16 mouse cellular contexts compared by ENCODE assay signal in the genomic region with DNA sequence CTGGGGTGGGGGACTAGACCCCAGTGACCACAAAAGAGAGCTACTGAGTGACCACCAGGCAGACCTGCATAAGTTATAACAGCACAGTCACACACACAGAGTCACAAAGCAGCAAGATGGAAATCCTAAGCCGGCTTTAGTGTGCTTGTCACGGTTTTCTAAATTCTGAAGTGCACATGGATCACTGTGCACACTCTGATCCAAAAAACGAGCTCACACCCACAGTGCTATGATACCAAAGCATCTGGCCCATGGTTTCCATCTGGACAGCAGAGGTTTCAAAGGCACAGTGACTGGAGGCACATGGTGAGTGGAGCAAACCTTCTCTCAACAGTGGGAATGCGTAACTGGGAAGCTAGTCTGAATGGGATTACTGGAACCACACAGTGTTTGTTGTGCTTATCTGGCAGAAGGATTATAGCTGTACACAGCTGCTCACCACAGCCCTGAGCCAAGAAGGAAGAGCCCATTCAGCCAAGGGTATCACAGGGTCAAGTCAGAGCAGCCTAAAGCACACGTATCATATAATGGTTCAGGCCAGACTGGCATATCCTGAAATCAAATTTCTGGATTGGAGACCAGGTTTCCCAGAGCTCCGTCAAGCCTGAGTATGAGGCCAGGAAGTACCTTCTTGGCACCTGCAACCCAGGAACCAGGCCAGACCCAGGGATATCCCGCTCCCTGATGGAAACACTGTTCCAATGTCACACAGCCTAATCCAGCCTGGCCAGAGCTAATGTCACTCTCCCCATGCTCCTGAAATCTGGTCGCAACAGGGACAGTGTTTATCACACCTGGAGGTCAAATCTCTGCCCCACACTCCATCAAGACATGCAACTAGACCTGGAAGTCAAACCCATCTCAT. TPM values are rescaled to one million over a fixed set of nuclear protein-coding genes. Genes with fewer than 3 reads are reported as not detected.
A peak's percentile ranks its signal among the peaks of the same experiment; 100 is the strongest.
DNase-seq lines count a peak whose midpoint lies in the region; ATAC-seq and TF ChIP-seq lines count a peak whose summit lies in the region.
"Had no signal": no experiment of that assay in that cellular context is flagged by ENCODE, and none has a peak within 500 bp of the region (broad histone marks: within the 10 kb centered on the region; RNA-seq: fewer than 3 reads in every experiment).

No protein-coding gene starts in this region.

- 74% methylated on average over 8 of the region's 8 CpGs for WGBS in lung, postnatal 0 days
- 75% methylated on average over 8 of the region's 8 CpGs for WGBS in forebrain, postnatal 0 days

- no peak overlapping the region for H3K9ac ChIP-seq in lung, postnatal 0 days (replicated peaks; ENCODE audit: low read depth)
- no peak overlapping the region for H3K9ac ChIP-seq in forebrain, postnatal 0 days
- H3K9ac ChIP-seq: embryonic facial prominence, embryonic 12.5 days; intestine, embryonic 15.5 days; limb, embryonic 12.5 days; lung, embryonic 14.5 days; stomach, embryonic 15.5 days had no signal

- H3K27ac ChIP-seq in lung, postnatal 0 days (ENCODE audit: low read length): no peak overlapping the region
- no peak overlapping the region for H3K27ac ChIP-seq in forebrain, postnatal 0 days (ENCODE audit: low read depth, low read length)
- H3K27ac ChIP-seq: embryonic facial prominence, embryonic 12.5 days; intestine, embryonic 15.5 days; limb, embryonic 12.5 days; stomach, embryonic 15.5 days had no signal

- no peak for TF ChIP-seq CTCF in lung, postnatal 0 days (IDR thresholded peaks at IDR 0.05)
- TF ChIP-seq CTCF in forebrain, postnatal 0 days (IDR thresholded peaks at IDR 0.05; ENCODE audit: low read depth): no peak

- no peaks in the 10 kb centered on the region for H3K36me3 ChIP-seq in lung, postnatal 0 days (ENCODE audit: insufficient read depth, low read length)
- H3K36me3 ChIP-seq in forebrain, postnatal 0 days (ENCODE audit: insufficient read depth): peaks cover 56% of the 10 kb centered on the region
- H3K36me3 ChIP-seq: intestine, embryonic 15.5 days had no signal

- no peak for TF ChIP-seq EP300 in lung, postnatal 0 days (IDR thresholded peaks at IDR 0.05)

- H3K4me1 ChIP-seq in lung, postnatal 0 days (ENCODE audit: insufficient read depth, low read depth, low read length): no peaks in the 10 kb centered on the region
- H3K4me1 ChIP-seq in forebrain, postnatal 0 days (ENCODE audit: insufficient read depth): no peaks in the 10 kb centered on the region
- H3K4me1 ChIP-seq: embryonic facial prominence, embryonic 12.5 days; intestine, embryonic 15.5 days; limb, embryonic 12.5 days; stomach, embryonic 15.5 days had no signal

- no peak overlapping the region for H3K4me3 ChIP-seq in lung, postnatal 0 days (ENCODE audit: low read depth, low read length)
- H3K4me3 ChIP-seq in forebrain, postnatal 0 days (ENCODE audit: low read depth, low read length): no peak overlapping the region
- H3K4me3 ChIP-seq: embryonic facial prominence, embryonic 12.5 days; intestine, embryonic 15.5 days; limb, embryonic 12.5 days; stomach, embryonic 15.5 days had no signal

- no peaks in the 10 kb centered on the region for H3K9me3 ChIP-seq in lung, postnatal 0 days (ENCODE audit: low read length)
- no peaks in the 10 kb centered on the region for H3K9me3 ChIP-seq in forebrain, postnatal 0 days (ENCODE audit: low read length)
- H3K9me3 ChIP-seq: embryonic facial prominence, embryonic 12.5 days; intestine, embryonic 15.5 days; limb, embryonic 12.5 days; stomach, embryonic 15.5 days had no signal

- DNase-seq in frontal cortex, postnatal 10 days (ENCODE audit: low spot score in 2 of 2): no peak
- DNase-seq in lung, postnatal 0 days (ENCODE audit: low spot score): no peak
- no peak for DNase-seq in lung, postnatal 4 days
- no peak for DNase-seq in forebrain, postnatal 0 days
- DNase-seq in retina, embryonic 14.5 days (ENCODE audit: low spot score): peak; percentile 6
- no peak for DNase-seq in yolk sac, embryonic 10.5 days (ENCODE audit: low spot score)
- DNase-seq: kidney, postnatal 4 days; lung, embryonic 14.5 days had no signal

- peak; percentile 87 for ATAC-seq in frontal cortex, adult (ENCODE audit: low TSS enrichment)
- peak; percentile 38; the same call in 1 of the 2 replicates for ATAC-seq in lung, postnatal 0 days
- ATAC-seq in forebrain, postnatal 0 days: peak; percentile 57
- no peak for ATAC-seq in erythroblast, adult 5-6 weeks (replicated peaks; ENCODE audit: low FRiP score, poor library complexity, severe bottlenecking)
- ATAC-seq: CD4-positive, CD25-positive, alpha-beta regulatory T cell, adult 4 months; intestine, embryonic 15.5 days; Patski had no signal

- H3K4me2 ChIP-seq in lung, postnatal 0 days (replicated peaks; ENCODE audit: low read depth, low read length): no peak overlapping the region
- H3K4me2 ChIP-seq in forebrain, postnatal 0 days (ENCODE audit: low read depth): no peak overlapping the region
- H3K4me2 ChIP-seq: embryonic facial prominence, embryonic 12.5 days; intestine, embryonic 15.5 days; limb, embryonic 12.5 days; lung, embryonic 14.5 days; stomach, embryonic 15.5 days had no signal

- no peaks in the 10 kb centered on the region for H3K27me3 ChIP-seq in lung, postnatal 0 days (replicated peaks; ENCODE audit: insufficient read depth, low read length)
- H3K27me3 ChIP-seq in forebrain, postnatal 0 days (ENCODE audit: insufficient read depth, low read length): no peaks in the 10 kb centered on the region
- H3K27me3 ChIP-seq: embryonic facial prominence, embryonic 12.5 days; intestine, embryonic 15.5 days; limb, embryonic 12.5 days; Patski; stomach, embryonic 15.5 days had no signal

RNA-seq across cellular contexts. Expression of gene 1500015O10Rik, which starts 24.3 kb away (rescaled TPM):
- polyA plus RNA-seq in lung, postnatal 0 days (2015; fragmentation: Nextera tagmentation; extraction: Ambion mirVana): 15.6 and 16.1 TPM in 2 replicates
- 13.2 and 25.4 TPM in 2 replicates for total RNA-seq in forebrain, postnatal 0 days (2014; rRNA removed)
- polyA plus RNA-seq in forebrain, postnatal 0 days (2015; fragmentation: Nextera tagmentation; extraction: Ambion mirVana): 54.0 and 57.9 TPM in 2 replicates
- total RNA-seq in erythroblast, adult 5-6 weeks (2015; ENCODE audit: low replicate concordance): not detected in 2 replicates
- not detected in 2 replicates for total RNA-seq in erythroblast, adult 5-6 weeks (2017; ENCODE audit: low replicate concordance)
- polyA plus RNA-seq: CD4-positive, CD25-positive, alpha-beta regulatory T cell, adult 4 months had no signal

Comparison
In these comparisons a context has a peak if more than half of its experiments do, and no peak if none do; other contexts are left out.
1. RNA of gene 1500015O10Rik, which starts 24.3 kb away (total RNA-seq): 13.2 to 25.4 TPM in forebrain, postnatal 0 days; not detected in erythroblast, adult 5-6 weeks; every median in the first group is over 10 times any median in the second.